Mouse (Mus musculus): ENCODE measurements around the gene Gnpat.

Gnpat gene

DNA sequence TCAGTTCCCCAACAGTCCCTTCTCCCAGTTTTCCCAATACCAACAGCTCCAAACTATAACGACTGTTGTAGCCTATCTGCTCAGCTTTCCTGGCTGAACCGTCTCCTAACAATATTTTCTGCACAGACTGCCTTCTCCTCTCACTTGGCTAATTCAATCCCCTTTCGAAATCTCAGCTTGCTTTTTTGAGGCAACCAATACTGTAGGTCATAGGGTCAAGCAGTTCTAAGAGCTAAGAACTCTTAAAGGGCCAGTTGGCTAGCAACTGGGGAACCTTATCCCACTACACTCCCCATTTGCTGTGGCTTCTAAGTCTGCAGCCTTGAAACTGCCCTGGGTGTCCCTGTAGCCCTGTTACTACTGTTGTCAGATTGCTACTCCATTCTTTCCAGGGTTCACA, 17.7 kb upstream of the Gnpat start:
- no peak for DNase-seq

DNA sequence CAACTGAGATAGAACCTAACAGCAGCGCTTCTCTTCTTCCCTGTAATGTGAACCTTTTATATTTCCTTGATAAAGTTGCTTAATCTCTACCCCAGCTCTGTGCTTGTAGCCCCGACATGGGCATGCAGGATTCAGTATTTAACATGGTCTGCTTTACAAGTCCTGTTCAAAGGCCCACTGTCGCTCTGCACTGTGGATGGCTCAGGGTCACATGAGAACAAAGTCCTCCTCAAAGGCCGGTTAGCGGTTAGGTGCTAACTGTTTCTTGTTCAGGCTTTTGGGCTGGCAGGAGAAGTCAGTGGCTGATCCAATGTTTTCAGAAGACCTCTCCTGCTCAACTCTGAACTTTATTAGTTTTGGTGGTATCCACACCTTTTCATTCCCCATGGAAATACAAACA, 17.3 kb upstream of the Gnpat start:
- DNase-seq: no peak

DNA sequence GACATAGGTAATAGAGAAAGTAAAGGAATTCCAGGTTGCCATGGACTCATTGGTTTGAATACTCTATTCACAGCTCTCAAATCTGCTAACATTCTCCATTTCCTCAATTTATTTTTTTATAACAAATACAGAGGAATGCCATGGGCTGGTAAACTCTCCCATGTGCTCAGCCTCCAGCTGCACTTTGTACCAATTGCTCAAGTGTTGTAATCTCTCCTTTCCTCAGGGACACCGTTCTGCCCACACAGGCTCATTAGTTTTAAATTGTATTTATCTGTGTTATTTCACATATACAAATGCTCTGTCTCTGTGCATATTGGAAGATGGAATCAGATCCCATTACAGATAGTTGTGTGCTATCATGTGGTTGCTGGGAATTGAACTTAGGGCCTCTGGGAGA, 9.3 kb upstream of the Gnpat start:
- DNase-seq: no peak

DNA sequence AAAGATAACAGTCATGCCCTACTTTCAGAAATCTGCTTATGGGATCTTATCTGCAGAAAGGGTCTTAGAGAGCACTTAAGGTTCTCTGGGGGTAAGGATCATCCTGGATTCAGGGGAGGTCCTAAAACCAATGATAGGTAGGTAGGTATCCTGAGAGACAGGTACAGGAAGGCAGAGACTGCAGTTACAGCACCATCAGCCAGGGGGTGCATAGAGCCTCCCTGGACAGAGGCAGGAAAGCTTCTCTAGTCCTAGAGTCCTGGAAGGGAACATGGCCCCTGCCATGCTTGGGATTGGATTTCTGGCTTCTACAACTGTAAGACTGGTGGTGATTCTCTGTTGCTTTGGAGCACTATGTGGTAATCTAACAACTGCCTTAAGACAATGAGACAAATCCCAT, 3.4 kb upstream of the Gnpat start:
- peak; percentile 29 for DNase-seq

DNA sequence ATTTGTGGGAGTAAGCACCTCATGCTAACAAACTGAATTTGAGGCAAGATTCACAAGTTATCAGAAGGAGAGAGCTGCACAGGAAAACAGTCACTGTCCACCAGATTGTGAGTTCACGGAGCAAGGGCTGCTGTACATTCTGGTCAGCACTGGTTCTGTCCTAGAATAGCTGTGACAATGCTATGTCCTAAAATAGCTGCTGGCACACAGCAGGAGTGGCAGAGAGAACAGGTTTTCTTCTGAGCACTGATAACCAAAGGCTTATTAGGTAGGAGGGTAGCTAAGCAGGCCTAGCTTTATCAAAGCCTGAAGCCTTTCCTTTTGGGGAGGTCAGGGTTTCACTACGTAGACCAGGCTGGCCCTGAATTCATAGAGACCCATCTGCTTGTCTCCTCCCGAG, 2.6 kb upstream of the Gnpat start:
- DNase-seq: no peak

DNA sequence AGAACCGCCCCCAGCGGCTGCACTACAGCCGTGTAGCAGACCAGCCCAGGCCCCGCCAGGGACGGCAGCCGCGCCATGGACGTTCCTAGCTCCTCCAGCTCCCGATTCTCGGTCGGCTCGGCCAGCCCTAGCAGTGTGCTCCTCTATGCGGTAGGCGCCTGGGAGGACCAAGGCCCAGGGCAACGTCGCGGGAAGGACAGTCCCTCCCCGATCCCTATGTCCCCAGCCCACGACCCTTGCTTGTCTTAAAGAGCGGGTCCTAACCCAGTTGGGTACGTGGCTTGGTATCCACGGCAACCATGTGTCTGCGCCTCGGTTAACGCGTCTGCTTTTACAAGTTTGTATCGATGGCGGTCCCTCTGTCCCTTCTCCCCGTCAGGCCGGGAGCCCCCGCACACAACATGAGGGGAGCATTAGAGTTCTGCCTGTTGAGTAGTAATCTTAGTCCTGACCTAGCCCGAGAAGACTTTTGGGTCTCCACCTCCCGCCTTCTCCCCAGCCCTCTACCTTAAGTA, 387 bp downstream of the Gnpat start:
- DNase-seq: no peak

DNA sequence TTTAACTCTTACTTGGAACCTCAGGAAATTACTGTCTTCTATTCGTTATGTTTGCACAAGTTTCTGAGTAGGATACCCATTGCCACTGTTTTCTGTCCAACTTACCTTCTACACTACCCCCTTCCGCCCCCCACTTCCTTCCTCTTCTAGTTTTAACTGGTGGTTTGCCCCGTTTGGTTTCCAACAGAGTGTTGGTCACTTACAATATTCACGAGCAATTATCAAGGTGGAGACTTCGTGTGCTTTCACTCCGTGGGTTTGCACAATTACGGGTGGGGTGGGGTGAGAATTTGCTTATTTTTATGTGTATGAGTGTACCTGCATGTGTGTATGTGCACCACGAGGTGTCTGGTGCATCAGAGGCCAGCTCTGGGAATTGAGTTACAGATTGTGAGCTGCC, 896 bp downstream of the Gnpat start:
- no peak for DNase-seq

DNA sequence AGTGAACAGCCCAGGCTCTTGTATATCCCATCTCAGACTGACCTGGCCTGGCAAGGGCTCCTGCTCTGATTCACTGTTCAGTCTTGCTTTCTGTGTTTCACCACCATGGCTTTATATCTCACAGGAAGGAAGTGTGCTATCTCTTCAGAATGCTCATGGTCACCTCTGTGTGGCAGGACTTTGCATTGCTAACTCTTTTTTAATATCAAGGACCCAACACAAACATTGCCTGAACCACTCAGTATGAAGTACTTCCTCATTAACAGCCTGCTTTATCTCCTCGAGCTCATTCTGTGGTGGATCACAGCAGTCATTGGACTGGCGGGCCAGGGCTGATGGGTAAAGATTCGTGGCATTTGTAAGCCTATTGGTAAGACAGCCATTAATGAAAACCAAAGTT, 3.8 kb downstream of the Gnpat start:
- DNase-seq: no peak

DNA sequence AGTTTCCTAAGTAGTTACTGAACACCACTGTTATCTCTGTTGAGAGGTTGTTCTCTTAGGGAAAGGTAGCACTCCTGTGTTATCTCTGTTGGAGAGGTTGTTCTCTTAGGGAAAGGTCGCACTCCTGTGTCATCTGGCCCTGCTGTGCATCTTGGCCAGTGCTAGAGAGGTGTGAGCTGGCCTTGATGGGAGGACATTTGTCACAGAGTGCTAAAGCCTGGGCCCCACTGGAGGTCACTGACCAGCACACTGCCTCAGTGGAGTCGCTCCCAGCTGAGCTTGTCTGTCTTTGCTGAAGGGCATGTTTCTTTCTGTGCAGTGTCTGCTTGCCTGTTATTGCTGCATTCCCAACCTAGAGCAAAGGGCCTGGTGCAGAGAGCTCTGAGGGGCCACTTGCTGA, 4.3 kb downstream of the Gnpat start:
- no peak for DNase-seq

DNA sequence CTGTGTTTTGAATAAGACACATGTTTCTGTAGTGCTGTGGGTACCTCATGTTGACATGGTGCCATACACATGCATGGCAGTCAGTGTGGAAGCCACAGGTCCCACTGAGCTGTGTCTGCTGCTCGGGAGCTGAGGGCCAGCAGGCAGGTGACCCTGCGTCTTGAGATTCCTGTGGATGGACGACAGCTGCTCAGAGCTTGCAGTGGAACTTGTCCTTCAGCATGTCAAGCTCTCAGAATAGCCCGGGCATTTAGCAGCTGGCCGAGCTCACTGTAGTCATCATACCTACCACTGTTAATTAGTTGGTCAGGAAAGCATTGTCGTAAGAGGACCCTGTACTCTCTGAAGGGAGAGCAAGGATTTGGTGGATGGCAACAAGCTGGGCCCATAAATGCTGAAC, 6.9 kb downstream of the Gnpat start:
- DNase-seq: no peak

DNA sequence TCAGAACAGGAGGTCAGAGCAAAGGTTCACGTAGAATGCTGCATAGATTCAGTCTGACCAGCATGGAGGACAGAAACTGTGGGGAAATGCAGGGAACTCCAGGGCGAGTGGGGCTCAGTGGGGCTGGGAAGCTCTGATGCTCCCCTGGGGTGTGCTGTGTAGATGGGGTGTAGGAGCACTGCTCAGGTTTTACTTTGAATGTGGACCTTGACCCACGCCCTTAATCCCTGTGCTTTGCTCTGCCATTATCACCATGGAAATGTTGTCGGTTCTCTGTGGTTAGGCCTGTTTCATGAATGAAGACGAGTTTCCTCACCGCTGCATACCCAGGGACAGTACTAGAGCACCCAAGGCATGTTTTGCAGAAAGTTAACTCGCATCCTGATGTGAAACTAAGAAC, 8.6 kb downstream of the Gnpat start:
- DNase-seq: no peak

DNA sequence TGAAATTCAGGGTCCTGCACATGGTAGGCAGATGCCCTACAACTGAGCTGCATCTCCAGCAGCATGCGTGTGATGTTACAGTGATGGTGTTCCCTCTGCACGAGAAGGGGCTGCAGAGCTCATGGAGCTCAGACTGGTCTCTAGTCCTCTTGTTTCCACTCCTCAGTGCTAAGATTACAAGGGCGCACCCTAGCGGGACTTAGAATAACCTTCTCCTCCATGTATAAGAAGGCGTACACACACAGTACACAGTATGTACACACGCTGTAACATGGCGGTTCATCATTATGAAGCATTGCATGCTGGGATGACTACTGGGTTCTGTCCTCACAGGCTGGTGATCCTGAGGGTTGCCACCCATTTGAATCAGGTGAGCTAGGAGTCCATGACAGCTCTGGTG, 9.2 kb downstream of the Gnpat start:
- DNase-seq: no peak

DNA sequence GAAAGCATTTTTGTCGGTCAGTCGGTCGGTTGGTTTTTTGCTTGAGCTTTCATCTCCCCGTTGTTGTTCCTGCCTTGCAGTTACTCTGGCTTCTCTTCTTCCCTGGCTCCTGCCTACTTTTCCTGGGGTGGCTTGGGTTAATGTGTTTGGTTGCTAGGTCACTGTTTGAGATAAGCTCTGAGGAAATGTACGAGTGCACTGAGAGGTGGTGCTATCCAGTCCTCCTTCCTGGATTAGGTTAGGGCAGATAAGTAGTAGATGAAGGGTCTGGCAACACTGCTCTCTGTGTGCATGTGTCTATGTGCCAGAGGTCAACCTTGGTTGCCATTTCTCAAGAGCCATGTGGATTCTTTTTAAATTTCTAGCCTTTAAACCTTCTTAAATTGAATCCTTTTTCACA, 9.9 kb downstream of the Gnpat start:
- no peak for DNase-seq

DNA sequence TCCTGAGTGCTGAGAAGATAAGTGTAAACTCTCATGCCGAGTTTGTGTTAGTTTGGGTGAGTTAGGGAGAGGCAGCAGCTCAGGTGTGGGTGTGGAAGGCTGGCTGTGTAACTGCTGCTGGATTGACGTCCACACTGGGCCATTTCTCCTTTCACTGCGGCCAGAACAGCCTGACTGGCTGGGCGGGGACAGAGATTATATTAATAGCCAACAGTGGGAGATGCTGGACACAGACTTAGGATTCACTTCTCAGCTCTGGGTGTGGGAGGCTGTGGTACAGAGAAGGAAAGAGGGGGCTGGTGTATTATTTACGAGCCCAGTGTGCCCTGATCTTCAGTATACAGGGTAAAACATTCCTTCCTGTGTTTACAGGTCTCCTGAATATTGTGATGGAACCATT, 15.3 kb downstream of the Gnpat start:
- DNase-seq: no peak

DNA sequence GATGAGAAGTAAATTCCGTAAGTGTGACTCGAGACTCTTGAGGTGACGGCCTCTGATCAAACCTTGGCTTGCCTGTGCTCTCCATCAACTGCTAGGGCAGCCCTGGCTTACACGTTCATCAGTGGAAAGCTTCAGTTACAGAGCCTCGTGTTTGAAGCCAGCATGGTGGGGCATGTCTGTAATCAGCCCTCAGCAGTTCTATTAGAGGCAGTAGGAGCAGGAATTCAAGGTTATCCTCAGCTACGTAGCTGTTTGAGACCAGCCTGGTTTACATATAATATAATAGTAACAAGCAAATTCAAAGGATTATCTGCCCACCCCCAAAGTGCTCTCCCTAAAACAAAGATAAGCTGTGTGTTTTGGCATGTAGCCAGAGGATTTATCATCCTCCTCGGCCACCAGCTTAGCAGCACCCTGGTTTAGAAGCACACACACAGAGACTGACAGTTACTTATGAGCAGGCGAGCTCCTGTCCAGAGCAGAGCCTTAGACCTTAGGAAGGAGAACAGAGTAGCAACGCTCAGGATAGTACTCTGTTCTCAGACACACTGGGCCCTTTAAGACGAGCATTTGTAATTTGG, 16.2 kb downstream of the Gnpat start:
- no peak for DNase-seq

DNA sequence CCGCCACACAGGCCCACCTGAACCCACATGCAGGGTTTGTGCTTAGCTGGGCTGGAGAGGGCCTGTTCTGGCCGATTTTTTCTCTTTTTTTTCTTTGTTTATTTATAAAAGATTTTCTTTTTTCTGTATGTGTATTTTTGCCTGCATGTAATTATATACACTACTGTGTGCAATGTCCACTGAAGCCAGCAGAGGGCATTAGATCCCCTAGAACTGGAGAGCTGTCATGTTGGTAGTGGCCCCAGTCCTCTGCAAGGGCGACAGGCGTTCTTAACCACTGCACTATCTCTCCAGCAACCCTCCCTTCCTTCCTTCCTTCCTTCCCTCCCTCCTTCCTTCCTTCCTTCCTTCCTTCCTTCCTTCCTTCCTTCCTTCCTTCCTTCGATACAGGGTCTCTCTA, 25.6 kb downstream of the Gnpat start:
- no peak for DNase-seq

DNA sequence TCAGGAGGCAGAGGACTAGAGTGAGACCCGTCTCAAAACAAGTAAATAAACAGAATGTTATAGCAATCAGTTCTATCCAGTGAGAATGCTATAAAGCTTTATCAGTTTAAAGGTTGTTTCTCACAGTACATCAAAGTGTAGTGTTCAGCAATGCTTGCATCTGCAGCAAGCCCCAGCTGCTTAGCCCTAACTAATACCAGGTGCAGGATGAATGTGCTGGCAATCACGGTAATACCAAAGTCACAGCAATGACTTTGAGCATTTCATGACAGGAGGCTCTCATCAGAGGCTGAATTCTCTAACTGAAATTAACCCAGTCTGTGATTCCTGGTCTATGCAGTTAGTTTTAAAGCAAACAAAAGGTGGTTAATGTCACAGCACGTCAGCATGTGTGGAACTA, 29.8 kb downstream of the Gnpat start:
- no peak for DNase-seq

DNA sequence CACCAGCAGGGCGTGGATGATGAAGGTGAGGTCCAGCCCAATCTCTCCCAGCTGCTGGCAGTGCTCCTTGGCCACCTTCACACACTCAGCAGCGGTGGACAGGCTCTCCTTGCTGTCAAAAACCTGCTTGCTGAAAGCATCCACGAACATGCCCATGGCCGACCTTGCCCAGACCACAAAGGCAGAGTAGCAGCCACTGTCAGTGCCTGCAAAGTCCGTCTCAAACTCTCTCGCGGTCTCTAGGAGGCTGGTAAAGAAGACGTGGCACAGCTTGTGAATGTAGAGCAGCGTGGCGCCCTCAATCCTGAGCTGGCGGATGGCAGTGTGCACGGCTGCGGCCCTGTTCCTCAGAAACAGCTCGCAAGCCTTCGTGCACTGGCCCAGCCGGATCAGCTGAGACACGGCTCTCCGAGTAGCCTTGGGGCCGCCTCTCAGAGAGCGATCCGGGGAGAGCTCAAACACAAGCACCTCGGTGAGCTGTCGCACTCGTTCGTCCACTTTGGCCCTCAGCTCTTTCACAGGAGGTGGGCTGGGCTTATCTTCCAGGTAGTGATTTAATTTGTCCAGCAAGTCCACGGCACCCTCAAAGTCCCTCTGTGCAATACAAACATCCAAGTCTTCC, 33.3 kb downstream of the Gnpat start:
- DNase-seq: no peak

DNA sequence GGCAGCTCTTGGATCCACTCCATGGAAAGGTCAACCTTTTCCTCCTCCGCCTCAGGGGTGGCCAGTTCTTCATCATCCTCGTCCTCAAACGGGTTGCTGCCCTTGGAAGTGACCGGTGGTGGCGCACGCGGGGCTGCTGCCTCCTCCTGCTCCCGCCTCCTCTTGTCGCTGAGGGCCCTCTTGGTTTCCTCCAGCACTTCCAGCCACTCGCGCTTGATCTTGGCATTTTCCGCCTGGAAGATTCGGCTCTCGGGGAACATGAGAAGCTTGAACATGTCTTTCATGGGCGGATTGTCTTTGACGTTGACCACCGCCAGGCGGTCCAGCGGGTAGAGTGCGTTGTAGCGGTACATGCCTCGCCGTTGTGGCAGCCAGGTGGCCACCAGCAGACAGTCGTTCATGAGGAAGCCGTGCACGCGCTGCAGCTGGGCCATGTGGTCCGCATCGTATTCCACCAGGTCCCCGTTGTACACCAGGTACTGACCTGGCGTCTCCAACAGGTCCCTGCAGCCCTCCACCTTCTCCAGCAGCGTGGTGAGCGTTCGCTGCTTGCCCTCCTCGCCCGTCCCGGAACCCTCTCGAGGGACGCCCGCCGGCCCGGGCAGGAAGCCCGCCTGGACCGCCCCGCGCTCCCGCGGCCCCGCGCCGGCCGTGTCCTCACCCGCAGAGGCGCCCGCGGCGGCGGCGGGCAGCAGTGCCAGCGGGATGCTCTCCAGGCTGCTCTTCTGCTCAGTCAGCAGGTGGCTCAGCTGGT, 34.0 kb downstream of the Gnpat start:
- DNase-seq: peak; percentile 86

DNA sequence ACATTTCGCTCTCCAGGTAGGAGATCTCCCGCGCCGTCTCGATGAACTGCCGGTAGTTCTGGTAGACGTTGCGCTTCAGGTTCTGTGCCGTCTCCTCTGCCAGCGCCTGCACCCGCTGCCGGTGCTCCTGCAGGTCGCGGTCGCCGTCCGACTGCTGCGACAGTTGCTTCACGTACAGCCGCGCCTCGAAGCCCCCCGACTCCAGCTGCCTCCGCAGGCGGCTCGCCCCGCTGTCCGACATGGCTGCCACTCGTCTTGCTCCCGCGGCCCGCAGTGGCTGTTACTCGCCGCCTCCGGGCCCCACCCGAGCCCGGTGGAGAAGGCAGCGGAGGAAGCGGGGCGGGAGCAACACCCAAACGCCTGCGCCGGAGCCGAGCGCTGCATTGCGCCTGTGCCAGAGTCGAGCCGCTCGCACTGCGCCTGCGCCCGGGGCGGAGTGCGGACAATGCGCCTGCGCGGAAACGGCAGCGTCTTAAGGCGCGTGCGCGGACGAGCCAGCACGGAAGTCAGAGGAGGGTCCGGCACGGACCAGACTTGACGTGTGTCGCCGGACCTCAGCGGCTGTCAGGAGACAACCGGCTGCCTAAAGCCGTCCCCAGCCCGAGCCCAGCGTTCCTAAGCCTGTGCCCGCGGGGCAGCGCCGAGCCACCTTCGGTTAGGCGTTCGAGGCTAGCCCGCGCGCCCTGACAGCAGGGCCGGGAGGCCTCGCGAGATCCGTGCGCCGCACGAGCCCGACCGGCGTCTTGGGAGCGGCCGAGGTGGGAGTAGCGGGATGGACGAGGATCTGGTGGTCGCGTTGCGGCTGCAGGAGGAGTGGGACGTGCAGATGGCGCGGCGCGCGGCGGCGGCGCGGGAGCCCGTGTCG, 34.8 kb downstream of the Gnpat start, which contains the start of the genes Exoc8 and Sprtn:
Gene Exoc8, minus strand, starts transcription at position 320 of the 865 bp plus-strand sequence.
Gene Sprtn, plus strand, starts transcription at position 501 of the 865 bp plus-strand sequence.
- peak; percentile 98 for DNase-seq

DNA sequence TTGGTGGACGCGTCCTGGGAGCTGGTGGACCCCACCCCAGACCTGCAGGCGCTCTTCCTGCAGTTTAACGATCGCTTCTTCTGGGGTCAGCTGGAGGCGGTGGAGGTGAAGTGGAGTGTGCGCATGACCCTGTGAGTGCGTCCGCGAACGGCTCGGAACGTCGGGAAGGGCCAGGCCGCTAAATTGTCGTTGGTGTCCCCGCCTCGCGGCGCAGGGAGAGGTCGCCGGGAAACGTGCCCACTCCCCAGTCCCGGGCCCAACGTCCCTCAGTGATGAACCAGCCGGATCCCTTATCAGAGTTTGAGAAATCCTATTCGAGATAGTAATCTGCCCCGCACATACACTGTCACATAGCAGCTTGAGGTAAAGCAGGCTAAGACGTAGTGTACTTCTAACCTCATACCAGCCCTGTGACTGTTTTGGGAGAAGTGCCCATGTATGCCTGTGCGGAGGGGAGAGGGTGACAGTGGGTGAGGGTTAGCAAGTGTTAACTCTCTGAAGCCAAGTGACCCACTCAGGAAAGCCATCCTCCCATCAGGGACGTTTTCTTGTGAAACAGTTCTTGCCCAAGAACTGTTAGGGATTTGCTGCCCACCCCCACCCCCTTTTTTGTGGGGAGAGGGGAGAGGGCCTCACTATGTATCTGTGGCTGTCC, 35.5 kb downstream of the Gnpat start:
- no peak for DNase-seq

DNA sequence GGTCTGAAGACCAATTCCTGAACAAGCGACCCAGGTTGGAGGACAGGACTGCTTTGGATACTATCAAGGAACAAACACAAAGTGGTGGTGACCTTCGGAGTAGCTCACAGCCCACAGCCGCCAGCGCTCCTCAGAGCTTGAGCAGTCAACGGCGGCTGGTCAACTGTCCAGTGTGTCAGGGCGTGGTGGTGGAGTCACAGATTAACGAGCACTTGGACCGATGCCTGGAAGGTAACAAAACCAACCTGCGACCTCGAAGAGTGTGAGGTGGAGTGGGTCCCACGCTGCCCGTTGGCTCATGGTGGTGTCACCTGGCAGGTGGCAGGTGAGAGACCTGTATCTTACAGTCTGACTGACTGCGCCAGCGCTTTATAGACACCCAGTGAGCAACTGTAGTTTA, 40.4 kb downstream of the Gnpat start:
- no peak for DNase-seq

DNA sequence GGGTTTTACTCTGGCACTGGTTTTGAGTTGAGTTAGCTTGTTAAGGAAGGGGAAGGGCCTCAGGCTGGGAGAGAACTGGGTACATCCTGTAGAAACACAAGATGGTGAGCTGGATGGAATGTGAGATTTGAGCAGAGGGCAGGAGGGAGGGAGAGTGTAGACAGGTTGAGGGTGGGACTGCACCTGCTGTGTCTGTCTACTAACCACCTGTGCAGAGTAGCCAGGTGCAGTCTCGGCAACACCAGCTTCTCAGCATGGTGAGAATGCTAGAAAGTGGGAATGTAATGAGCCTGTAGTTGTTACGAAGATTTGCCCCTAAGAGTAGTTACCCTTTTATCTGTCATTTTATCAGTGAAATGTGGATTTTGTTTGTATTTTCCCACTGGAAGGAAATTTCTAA, 42.6 kb downstream of the Gnpat start:
- DNase-seq: no peak
